Mouse (Mus musculus) layer of hippocampus, postnatal 10 days (tissue): ENCODE results near the gene Rpl10. TPM values are rescaled to one million over a fixed set of nuclear protein-coding genes. Genes with fewer than 3 reads are reported as not detected.

Experiments
- DNase-seq, 2 experiments: peaks; one replicate each; pipeline ENCODE4 v3.0.0; 2021; ENCODE audit warnings: low spot score in 2 of 2
- long read RNA-seq: library from polyadenylated mRNA; stranded (forward); transcript quantifications from one replicate; pipeline ENCODE4 v2.0.0, GENCODE M21; 2023
- total RNA-seq, 2 experiments: library from RNA; stranded (reverse); gene quantifications; 2 replicates each; pipeline ENCODE4 v1.2.3; 2021

Rpl10 gene
- total RNA-seq = 100 to 1,000 TPM; 203 to 222 TPM
- long read RNA-seq, transcript Rpl10-201 (7 exons, 799 nt) = major isoform, 7 of 22 reads
- long read RNA-seq, transcript Rpl10-202 (6 exons, 855 nt) = minor isoform, 5 of 22 reads
- long read RNA-seq, partial matches to known transcripts = 5 of 22 reads
- long read RNA-seq, other reads (novel, unspliced or antisense) = 5 of 22 reads

DNA sequence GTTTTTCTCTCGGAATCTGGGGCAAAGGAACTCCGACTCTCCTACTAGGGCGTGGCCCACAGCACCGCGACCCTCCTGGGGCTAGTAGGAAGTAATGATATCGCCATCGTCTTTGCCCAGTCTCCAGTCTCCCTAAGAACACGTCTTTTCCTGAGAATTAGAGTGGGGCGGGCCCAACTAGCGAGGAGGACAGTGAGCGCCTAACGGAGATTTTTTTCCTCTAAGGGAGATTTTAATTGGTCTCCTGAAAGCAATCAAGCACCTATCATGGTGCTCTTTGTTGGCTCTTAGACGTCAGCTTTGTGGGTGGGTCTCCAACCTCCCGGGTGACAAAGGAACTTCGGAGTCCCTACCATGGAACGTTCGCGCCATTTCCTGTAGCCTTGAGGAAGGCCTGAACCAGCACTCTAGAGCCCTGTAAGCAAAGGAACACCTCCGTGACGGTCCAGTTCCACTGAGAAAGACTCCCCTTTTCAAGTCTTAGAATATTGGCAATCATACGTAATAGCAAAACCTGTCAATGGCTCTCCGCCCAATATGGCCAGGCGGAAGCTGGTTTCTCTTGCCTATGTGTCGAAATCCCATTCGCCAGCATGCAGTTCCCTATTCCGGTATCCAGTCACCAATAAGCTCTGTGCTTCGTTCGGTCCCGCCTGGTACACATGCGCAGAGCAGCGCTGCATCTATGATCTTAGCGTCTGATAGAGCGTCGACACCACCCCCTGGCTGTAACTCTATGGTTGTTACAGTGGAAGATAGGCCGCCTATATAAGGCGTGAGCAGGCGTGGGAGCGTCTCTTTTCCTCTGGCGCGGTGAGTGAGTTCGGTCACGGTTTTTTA lies at the start of gene Rpl10:
Gene Rpl10 (plus strand): TSS at position 751 of the 840 bp plus-strand sequence.
- peak; percentile 81 to 87 for DNase-seq

- no peak for DNase-seq
Observed at GRCm38 (mm10) chrX:74230038-74230437, 40.6 kb upstream of the Rpl10 start.

DNA sequence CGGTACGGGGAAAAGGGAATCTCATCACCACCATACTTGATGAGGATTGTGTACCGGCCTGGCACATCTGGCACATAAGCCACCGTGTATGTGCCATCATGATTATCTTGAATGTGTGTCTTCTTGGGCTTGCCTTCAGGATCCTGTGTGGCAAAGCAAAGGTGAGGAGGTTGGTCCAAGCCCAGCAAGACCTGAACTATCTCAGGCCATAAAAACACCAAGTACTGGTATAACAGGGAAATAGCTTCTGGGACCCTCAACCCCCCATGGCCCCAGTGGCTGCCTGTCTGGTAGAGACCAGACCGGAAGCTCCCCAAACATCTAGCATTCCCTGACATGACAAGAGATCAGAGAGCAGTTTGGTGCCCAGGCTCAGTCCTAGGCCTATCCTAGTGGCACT lies 37.4 kb upstream of the Rpl10 start:
- DNase-seq = no peak

DNA sequence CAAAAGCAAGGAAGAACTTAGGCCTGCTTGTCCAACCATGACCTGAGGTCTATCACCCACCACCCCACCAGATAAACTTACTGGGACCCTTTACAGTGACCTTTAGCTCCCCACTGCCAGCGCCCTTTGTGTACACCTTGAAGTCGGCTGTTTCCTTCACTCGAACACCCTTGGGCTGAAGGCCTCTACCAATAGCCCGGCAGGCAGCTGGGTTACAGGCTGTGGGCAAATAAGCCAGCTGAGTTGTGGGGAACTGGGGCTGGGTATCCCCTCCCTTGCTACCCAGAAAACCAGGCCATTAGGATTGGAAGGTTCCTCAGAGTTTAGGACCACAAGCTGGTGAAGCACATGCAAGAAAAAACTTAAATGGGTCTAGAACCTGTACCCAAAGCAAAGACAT lies 30.3 kb upstream of the Rpl10 start:
- no peak for DNase-seq

GRCm38 (mm10) chrX:74243396-74243795 lies 27.2 kb upstream of the Rpl10 start:
- DNase-seq = no peak

DNA sequence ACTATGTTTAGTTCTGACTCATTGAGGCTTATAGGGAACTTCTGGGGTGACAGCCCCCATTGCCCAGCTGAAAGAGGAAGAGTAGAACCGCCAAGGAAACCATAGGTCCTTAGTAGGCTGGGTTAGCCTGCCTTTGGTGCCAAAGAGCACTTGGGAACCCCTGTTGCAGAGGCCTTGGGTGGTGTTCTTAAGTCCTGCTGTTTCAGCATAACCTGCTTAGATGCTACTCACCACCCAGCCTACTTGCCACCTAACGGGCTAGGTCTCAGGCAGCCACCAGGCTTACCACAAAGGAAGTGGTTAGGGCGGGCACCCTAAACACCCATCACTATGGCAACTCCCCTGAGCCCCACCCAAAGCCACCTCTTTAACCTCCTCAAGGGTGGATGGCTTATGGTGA lies 26.8 kb upstream of the Rpl10 start:
- no peak for DNase-seq

DNA sequence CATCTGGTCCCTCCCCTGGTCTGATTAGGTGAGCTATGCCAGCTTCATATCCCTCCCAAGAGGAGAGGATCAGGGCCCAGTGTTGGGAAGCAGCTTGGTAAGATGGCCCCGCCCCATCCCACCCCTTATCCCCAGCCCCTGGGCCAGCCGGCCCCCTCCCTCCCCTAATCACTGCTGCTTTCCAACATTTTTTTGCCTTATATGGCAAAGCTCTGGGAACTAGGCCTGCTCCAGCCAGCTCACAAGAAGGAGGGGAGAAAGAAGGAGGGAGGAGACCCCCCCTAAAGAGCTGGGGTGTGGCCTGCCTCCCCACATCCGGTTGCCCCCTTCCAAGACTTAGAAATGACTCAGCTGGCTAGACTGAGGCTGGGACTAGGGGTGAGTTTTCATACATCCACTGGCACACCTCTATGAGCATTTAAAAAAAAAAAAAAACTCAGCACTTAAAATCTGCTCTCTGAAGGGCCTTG lies 26.0 kb upstream of the Rpl10 start:
- DNase-seq = peak; percentile 10 to 27

DNA sequence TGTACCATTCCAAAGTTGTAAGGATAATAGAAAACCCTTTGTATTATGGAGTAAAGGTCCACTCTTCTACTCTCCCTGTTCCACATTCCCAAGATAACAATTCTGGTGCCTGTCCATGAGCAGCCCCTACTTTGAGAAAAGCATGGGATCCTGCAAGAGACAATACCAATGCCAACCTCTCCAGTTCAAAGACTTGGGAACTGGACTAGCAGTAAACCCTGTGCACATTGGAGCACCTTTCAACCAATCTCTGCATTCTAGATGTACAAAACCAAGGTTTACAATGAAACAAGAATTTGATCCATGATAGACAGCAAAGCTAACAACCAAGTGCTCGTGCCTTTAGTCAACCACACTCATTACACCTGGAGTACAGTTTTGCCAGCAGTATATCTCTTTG lies 25.5 kb upstream of the Rpl10 start:
- DNase-seq = no peak

GRCm38 (mm10) chrX:74245687-74246086 lies 24.9 kb upstream of the Rpl10 start:
- peak; percentile 75 to 76 for DNase-seq

DNA sequence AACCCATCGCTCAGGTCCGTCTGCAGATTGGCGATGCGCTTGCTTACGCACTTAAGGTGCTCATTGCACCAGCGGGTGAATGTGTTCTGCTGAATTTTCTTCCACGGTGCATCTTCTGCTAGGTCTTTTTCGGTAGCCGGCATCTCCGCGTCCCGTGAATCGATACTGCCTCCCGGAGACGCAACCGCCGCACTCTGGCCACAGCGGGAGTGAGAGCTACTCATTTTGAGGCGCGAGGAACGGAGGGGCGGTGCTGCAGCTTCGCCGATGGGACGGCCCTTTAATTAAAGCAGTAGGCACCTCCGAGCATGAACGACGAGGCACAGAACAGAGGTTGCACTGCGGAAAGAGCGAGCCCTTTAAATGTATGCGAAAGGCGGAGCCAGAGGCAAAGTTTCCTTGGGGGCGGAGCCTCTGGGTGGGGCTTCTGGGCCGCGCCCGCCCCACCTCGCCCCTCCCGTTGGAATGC lies 24.4 kb upstream of the Rpl10 start:
- peak; percentile 74 to 84 for DNase-seq

DNA sequence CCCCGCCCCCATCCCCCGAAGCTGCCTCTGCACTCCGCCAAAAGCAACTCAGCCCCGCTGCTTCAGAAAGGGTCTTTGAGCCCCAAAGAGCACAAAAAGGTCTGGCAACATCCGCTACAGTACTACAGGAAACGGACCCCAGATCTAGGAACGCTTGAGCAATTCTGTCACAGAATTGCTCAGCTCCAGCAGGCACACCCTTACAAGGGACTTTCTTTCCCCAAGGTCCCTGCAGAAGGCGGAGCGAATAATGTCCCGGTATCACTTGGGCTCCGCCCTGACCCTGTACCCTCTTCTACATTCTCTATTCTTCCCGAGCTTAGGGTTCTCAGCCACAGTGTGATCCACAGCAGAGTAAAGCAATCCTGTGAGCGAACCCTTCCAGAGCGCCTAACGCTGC lies 23.9 kb upstream of the Rpl10 start:
- DNase-seq = no peak

GRCm38 (mm10) chrX:74248651-74249050 lies 22.0 kb upstream of the Rpl10 start:
- DNase-seq = peak; percentile 60 to 68

DNA sequence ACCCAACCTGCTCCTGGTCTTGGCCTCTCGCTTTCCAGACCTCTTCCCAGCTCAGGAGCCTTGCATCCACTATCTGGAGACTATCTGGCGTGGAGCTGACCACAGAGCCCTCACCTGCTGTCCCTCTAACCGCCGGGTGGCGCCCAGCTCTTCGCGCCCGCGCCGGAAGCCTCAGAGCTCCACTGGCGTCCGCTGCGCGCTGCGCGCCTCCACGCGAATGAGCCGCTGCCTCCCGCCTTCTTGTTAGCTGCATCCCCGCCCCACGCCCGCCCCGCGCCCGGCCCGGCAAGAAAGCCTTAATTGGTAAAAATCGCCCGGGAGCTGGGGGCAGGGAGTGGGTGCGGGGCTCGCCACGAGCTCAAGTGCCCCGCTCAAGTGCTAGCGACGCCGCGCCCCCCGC lies 21.0 kb upstream of the Rpl10 start, which contains the start of gene Flna:
Gene Flna (minus strand): TSS at position 206 of the 400 bp plus-strand sequence.
- DNase-seq = peak; percentile 40 to 60

- peak; percentile 77 to 82 for DNase-seq
Observed at GRCm38 (mm10) chrX:74254153-74254887, 16.3 kb upstream of the Rpl10 start, which contains the start of gene Emd. Gene Emd (plus strand): TSS chrX:74254687.

DNA sequence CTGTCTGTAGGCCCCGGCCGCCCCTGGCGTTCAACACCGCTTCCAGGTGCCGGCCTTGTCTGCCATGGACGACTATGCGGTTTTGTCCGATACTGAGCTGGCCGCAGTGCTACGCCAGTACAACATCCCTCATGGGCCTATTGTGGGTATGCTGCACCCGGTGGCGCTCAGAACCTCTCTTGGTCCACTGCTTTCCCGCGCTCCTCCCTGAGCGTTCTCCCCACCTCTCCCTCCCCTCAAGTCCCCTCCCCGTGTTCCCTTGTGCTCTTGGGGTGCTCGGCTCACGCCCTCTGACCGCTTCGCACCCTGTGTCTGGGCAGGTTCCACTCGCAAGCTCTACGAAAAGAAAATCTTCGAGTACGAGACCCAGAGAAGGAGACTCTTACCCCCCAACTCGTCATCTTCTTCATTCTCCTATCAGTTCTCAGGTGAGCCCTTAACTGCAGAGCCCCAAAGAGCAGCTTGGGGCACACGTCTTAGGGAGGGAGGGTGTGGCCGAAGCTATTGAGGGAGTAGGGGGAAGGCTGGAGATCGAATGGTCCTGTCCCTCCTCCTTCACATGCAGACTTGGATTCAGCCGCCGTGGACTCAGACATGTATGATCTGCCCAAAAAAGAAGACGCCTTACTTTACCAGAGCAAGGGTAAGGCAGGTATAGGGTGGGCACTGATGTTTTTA lies 15.6 kb upstream of the Rpl10 start:
- no peak for DNase-seq

- no peak for DNase-seq
Observed at GRCm38 (mm10) chrX:74257746-74258145, 12.9 kb upstream of the Rpl10 start.

- peak in 1 of 2 experiments; percentile 20 for DNase-seq
Observed at GRCm38 (mm10) chrX:74269736-74270061, 913 bp upstream of the Rpl10 start.

GRCm38 (mm10) chrX:74270902-74271551 lies 415 bp downstream of the Rpl10 start:
- DNase-seq = peak; percentile 13 to 25

GRCm38 (mm10) chrX:74273422-74274322 lies 3.1 kb downstream of the Rpl10 start:
- DNase-seq = no peak

- DNase-seq = no peak
Observed at GRCm38 (mm10) chrX:74277916-74278315, 7.3 kb downstream of the Rpl10 start.
